Mouse (Mus musculus): ENCODE results near the gene Pwp2.
A peak's percentile ranks its signal among the peaks of the same experiment; 100 is the strongest.
"Not testable (repeated sequence)": the region's sequence is repeated elsewhere in the genome, so short reads cannot be mapped to it uniquely, and the experiment has no call there.

The Pwp2 gene

GRCm38 (mm10) chr10:78184531-78185380 is at the start of gene Pwp2:
TSS of gene Pwp2 (minus strand) at chr10:78185149.
- DNase-seq, result peak; percentile 89

GRCm38 (mm10) chr10:78233756-78234155 is 48.8 kb upstream of the Pwp2 start:
- no peak for DNase-seq

- no peak for DNase-seq
Measured at GRCm38 (mm10) chr10:78233161-78233560, 48.2 kb upstream of the Pwp2 start.

GRCm38 (mm10) chr10:78232301-78232980 is 47.5 kb upstream of the Pwp2 start:
- DNase-seq, result no peak

- no peak for DNase-seq
Measured at GRCm38 (mm10) chr10:78228560-78228928, 43.6 kb upstream of the Pwp2 start.

- no peak for DNase-seq
Measured at GRCm38 (mm10) chr10:78227875-78228559, 43.1 kb upstream of the Pwp2 start.

- no peak for DNase-seq
Measured at GRCm38 (mm10) chr10:78224136-78224535, 39.2 kb upstream of the Pwp2 start.

GRCm38 (mm10) chr10:78222908-78223307 is 38.0 kb upstream of the Pwp2 start:
- no peak for DNase-seq

GRCm38 (mm10) chr10:78221315-78221714 is 36.4 kb upstream of the Pwp2 start:
- DNase-seq, result no peak

- DNase-seq, result no peak
Measured at GRCm38 (mm10) chr10:78219528-78219927, 34.6 kb upstream of the Pwp2 start.

GRCm38 (mm10) chr10:78218576-78218975 is 33.6 kb upstream of the Pwp2 start:
- DNase-seq, result no peak

- DNase-seq, result no peak
Measured at GRCm38 (mm10) chr10:78216376-78217083, 31.6 kb upstream of the Pwp2 start.

GRCm38 (mm10) chr10:78214371-78214770 is 29.4 kb upstream of the Pwp2 start:
- DNase-seq, result no peak

- peak in 1 of 2 experiments; percentile 16 for DNase-seq
Measured at GRCm38 (mm10) chr10:78211311-78211710, 26.4 kb upstream of the Pwp2 start.

- no peak for DNase-seq
Measured at GRCm38 (mm10) chr10:78201182-78201581, 16.2 kb upstream of the Pwp2 start.

GRCm38 (mm10) chr10:78192933-78193332 is 8.0 kb upstream of the Pwp2 start:
- DNase-seq, result no peak

- DNase-seq, result not testable (repeated sequence)
Measured at GRCm38 (mm10) chr10:78186076-78186475, 1.1 kb upstream of the Pwp2 start.

GRCm38 (mm10) chr10:78185381-78185725 is 404 bp upstream of the Pwp2 start:
- DNase-seq, result no peak

GRCm38 (mm10) chr10:78183577-78183976 is 1.4 kb downstream of the Pwp2 start:
- no peak for DNase-seq

- DNase-seq, result no peak
Measured at GRCm38 (mm10) chr10:78182321-78182720, 2.6 kb downstream of the Pwp2 start.

- DNase-seq, result no peak
Measured at GRCm38 (mm10) chr10:78174474-78174873, 10.5 kb downstream of the Pwp2 start.

GRCm38 (mm10) chr10:78171581-78171980 is 13.4 kb downstream of the Pwp2 start:
- no peak for DNase-seq

GRCm38 (mm10) chr10:78171057-78171456 is 13.9 kb downstream of the Pwp2 start:
- DNase-seq, result no peak

All from cerebellum, postnatal 36 days (tissue).